Mouse (Mus musculus): ENCODE measurements around the gene Prr29. TPM values are rescaled to one million over a fixed set of nuclear protein-coding genes. Genes with fewer than 3 reads are reported as not detected.

Prr29 gene
- polyA plus RNA-seq, 1 experiment from 2014 or later, result 0.92 TPM

DNA sequence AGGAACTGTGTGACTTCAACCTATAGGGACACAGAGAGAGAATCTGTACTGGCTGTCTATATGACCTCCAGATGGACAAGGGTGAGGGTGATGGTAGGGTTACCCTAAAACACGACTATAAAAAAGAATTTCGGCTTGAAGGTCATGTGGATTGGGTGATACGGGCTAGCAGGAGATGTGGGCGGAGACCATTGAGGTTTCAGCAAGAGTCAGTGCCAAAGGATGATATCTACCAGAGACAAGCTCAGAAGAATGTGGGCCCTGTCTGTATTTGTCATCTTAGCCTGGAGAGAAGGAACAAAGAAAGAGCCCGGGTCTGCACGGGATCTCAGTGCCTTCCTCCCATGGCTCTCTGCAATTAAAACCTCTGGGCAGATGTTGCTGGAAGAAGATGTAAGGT is 15.5 kb upstream of the Prr29 start:
- H3K4me1 ChIP-seq (ENCODE audit: control insufficient read depth, insufficient read depth, low read length), result no peaks in the 10 kb centered on the region
- H3K36me3 ChIP-seq (ENCODE audit: control insufficient read depth, insufficient read depth, low read length), result no peaks in the 10 kb centered on the region
- WGBS, result 88% methylated on average over 6 of the region's 6 CpGs
- H3K27ac ChIP-seq (replicated peaks; ENCODE audit: low read depth, low read length), result no peak overlapping the region
- H3K9ac ChIP-seq (ENCODE audit: low read depth, low read length), result no peak overlapping the region
- no peaks in the 10 kb centered on the region for H3K9me3 ChIP-seq (ENCODE audit: control insufficient read depth, low read length)
- H3K27me3 ChIP-seq (replicated peaks; ENCODE audit: control insufficient read depth, insufficient read depth, low read length), result no peaks in the 10 kb centered on the region
- ATAC-seq (ENCODE audit: low read depth) (no peak), DNase-seq (ENCODE audit: low spot score) (no peak)
- no peak overlapping the region for H3K4me2 ChIP-seq (ENCODE audit: low read depth, low read length)
- no peak overlapping the region for H3K4me3 ChIP-seq (ENCODE audit: low read depth, low read length)

DNA sequence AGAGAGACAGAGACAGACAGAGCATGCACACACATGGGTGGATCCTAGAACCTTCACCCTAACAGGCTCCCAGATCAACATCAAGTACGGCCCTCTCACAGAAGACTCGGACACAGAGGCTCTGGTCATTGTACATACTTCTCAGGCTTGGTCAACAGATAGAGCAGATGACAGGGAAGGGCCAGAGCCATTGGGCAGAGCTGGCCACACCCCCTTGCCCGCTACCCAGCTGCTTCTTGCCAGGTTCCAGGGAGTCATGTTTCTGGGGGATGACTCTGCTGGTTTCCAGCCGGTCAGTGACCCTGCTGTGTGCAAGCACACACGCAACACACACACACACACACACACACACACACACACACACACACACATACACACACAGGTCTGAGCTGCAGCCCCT is 14.4 kb upstream of the Prr29 start:
- no peaks in the 10 kb centered on the region for H3K4me1 ChIP-seq (ENCODE audit: control insufficient read depth, insufficient read depth, low read length)
- no peak for ATAC-seq (ENCODE audit: low read depth)
- DNase-seq (ENCODE audit: low spot score), result no peak
- no peaks in the 10 kb centered on the region for H3K36me3 ChIP-seq (ENCODE audit: control insufficient read depth, insufficient read depth, low read length)
- no peak overlapping the region for H3K4me2 ChIP-seq (ENCODE audit: low read depth, low read length)
- no peak overlapping the region for H3K9ac ChIP-seq (ENCODE audit: low read depth, low read length)
- no peak overlapping the region for H3K4me3 ChIP-seq (ENCODE audit: low read depth, low read length)
- 40% methylated on average over 5 of the region's 5 CpGs for WGBS
- no peaks in the 10 kb centered on the region for H3K9me3 ChIP-seq (ENCODE audit: control insufficient read depth, low read length)
- no peak overlapping the region for H3K27ac ChIP-seq (replicated peaks; ENCODE audit: low read depth, low read length)
- no peaks in the 10 kb centered on the region for H3K27me3 ChIP-seq (replicated peaks; ENCODE audit: control insufficient read depth, insufficient read depth, low read length)

GRCm38 (mm10) chr11:106351253-106351652 is 14.0 kb upstream of the Prr29 start:
- WGBS, result 43% methylated on average over 3 of the region's 3 CpGs
- H3K27me3 ChIP-seq (replicated peaks; ENCODE audit: control insufficient read depth, insufficient read depth, low read length), result no peaks in the 10 kb centered on the region
- no peak overlapping the region for H3K27ac ChIP-seq (replicated peaks; ENCODE audit: low read depth, low read length)
- DNase-seq (ENCODE audit: low spot score) (no peak), ATAC-seq (ENCODE audit: low read depth) (no peak)
- H3K4me2 ChIP-seq (ENCODE audit: low read depth, low read length), result no peak overlapping the region
- H3K4me3 ChIP-seq (ENCODE audit: low read depth, low read length), result no peak overlapping the region
- H3K36me3 ChIP-seq (ENCODE audit: control insufficient read depth, insufficient read depth, low read length), result no peaks in the 10 kb centered on the region
- H3K9me3 ChIP-seq (ENCODE audit: control insufficient read depth, low read length), result no peaks in the 10 kb centered on the region
- H3K9ac ChIP-seq (ENCODE audit: low read depth, low read length), result no peak overlapping the region
- no peaks in the 10 kb centered on the region for H3K4me1 ChIP-seq (ENCODE audit: control insufficient read depth, insufficient read depth, low read length)

- no peak overlapping the region for H3K4me3 ChIP-seq (ENCODE audit: low read depth, low read length)
- H3K4me2 ChIP-seq (ENCODE audit: low read depth, low read length), result no peak overlapping the region
- no peaks in the 10 kb centered on the region for H3K9me3 ChIP-seq (ENCODE audit: control insufficient read depth, low read length)
- no peaks in the 10 kb centered on the region for H3K4me1 ChIP-seq (ENCODE audit: control insufficient read depth, insufficient read depth, low read length)
- no peak for DNase-seq (ENCODE audit: low spot score)
- no peaks in the 10 kb centered on the region for H3K36me3 ChIP-seq (ENCODE audit: control insufficient read depth, insufficient read depth, low read length)
- H3K9ac ChIP-seq (ENCODE audit: low read depth, low read length), result no peak overlapping the region
- ATAC-seq (ENCODE audit: low read depth), result no peak
- H3K27me3 ChIP-seq (replicated peaks; ENCODE audit: control insufficient read depth, insufficient read depth, low read length), result no peaks in the 10 kb centered on the region
- no peak overlapping the region for H3K27ac ChIP-seq (replicated peaks; ENCODE audit: low read depth, low read length)
- 66% methylated on average over 4 of the region's 4 CpGs for WGBS
These were observed 13.3 kb upstream of the Prr29 start for GRCm38 (mm10) chr11:106351941-106352340.

DNA sequence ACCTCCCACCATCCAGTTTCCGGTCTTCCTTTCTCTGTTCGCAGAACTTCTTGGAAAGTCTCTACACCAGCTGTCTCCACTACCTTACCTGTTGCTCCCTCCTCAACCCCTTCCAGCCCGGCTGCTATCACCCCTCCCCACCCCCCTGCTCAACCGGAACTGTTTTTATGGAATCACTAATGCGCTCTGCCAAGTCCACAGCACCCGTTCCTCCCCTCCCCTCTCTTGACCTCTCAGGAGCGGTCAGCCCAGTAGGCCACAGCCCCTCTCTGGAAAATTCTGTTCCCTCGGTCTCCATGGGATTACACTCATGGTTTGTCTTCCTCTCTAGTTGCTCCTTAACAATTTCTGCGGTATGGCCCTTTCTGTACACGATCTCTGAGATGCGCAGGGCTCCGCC is 12.1 kb upstream of the Prr29 start, which contains the start of gene Scn4a:
Gene Scn4a, minus strand, starts transcription at position 101 of the 400 bp plus-strand sequence.
- Histone ChIP-seq H3K9me3 (ENCODE audit: control insufficient read depth, low read length) (no peaks in the 10 kb centered on the region), H3K27ac (replicated peaks; ENCODE audit: low read depth, low read length) (no peak within 1 kb of the TSS), H3K9ac (ENCODE audit: low read depth, low read length) (no peak within 1 kb of the TSS), H3K4me1 (ENCODE audit: control insufficient read depth, insufficient read depth, low read length) (no peaks in the 10 kb centered on the region), H3K4me3 (ENCODE audit: low read depth, low read length) (no peak within 1 kb of the TSS), H3K27me3 (replicated peaks; ENCODE audit: control insufficient read depth, insufficient read depth, low read length) (no peaks in the 10 kb centered on the region), H3K4me2 (ENCODE audit: low read depth, low read length) (no peak within 1 kb of the TSS), H3K36me3 (ENCODE audit: control insufficient read depth, insufficient read depth, low read length) (no peaks in the 10 kb centered on the region)
- ATAC-seq (ENCODE audit: low read depth), result no peak
- WGBS, result 84% methylated on average over 12 of the region's 12 CpGs
- no peak for DNase-seq (ENCODE audit: low spot score)

DNA sequence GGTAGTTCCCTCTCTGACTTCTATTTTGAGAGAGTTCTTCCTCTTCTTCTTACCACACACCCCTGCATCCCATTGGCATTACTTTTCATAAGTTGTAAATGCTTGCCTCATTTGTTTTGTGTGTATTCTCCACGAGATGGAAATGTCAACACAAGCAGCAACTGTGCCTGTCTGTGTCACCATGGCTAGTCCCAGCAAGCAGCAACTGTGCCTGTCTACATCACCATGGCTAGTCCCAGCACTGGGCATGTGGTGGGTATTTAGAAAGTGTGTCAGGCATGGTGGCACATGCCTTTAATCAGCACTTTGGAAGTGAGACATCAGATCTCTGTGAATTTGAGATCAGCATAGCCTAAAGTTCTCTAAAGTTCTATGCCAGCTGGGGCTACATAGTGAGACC is 11.1 kb upstream of the Prr29 start:
- Histone ChIP-seq H3K27me3 (replicated peaks; ENCODE audit: control insufficient read depth, insufficient read depth, low read length) (no peaks in the 10 kb centered on the region), H3K4me2 (ENCODE audit: low read depth, low read length) (no peak overlapping the region), H3K27ac (replicated peaks; ENCODE audit: low read depth, low read length) (no peak overlapping the region), H3K9ac (ENCODE audit: low read depth, low read length) (no peak overlapping the region), H3K36me3 (ENCODE audit: control insufficient read depth, insufficient read depth, low read length) (no peaks in the 10 kb centered on the region), H3K4me3 (ENCODE audit: low read depth, low read length) (no peak overlapping the region), H3K4me1 (ENCODE audit: control insufficient read depth, insufficient read depth, low read length) (no peaks in the 10 kb centered on the region), H3K9me3 (ENCODE audit: control insufficient read depth, low read length) (no peaks in the 10 kb centered on the region)
- WGBS, result 46% methylated on average over 1 of the region's 1 CpGs
- no peak for ATAC-seq (ENCODE audit: low read depth)
- DNase-seq (ENCODE audit: low spot score), result no peak

GRCm38 (mm10) chr11:106355382-106356128 is 9.7 kb upstream of the Prr29 start:
- Histone ChIP-seq H3K9ac (ENCODE audit: low read depth, low read length) (no peak overlapping the region), H3K4me1 (ENCODE audit: control insufficient read depth, insufficient read depth, low read length) (no peaks in the 10 kb centered on the region), H3K27me3 (replicated peaks; ENCODE audit: control insufficient read depth, insufficient read depth, low read length) (no peaks in the 10 kb centered on the region), H3K4me3 (ENCODE audit: low read depth, low read length) (no peak overlapping the region), H3K4me2 (ENCODE audit: low read depth, low read length) (no peak overlapping the region), H3K36me3 (ENCODE audit: control insufficient read depth, insufficient read depth, low read length) (no peaks in the 10 kb centered on the region), H3K27ac (replicated peaks; ENCODE audit: low read depth, low read length) (no peak overlapping the region), H3K9me3 (ENCODE audit: control insufficient read depth, low read length) (no peaks in the 10 kb centered on the region)
- ATAC-seq (ENCODE audit: low read depth), result no peak
- WGBS, result 63% methylated on average over 18 of the region's 19 CpGs
- DNase-seq (ENCODE audit: low spot score), result no peak

DNA sequence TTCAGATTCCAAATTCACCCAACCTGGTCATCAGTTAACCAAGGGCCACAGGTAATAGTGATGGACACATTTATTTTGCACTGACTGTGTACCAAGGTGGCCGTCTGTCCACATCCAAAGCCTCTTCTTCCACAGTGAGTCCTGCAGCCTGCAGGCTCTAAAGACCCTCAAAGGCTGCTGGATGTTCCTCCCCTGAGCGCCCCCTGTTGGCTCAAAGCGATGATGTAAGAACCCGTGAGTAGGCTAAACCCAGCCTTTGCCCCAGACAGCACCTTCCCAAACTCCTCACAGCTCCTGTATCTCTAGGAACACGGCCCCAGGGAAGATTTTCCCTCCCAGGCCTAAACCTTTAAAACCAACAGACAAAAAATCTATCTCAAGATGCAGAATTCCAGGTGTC is 5.9 kb upstream of the Prr29 start:
- Histone ChIP-seq H3K9ac (ENCODE audit: low read depth, low read length) (no peak overlapping the region), H3K4me3 (ENCODE audit: low read depth, low read length) (no peak overlapping the region), H3K27ac (replicated peaks; ENCODE audit: low read depth, low read length) (no peak overlapping the region), H3K4me1 (ENCODE audit: control insufficient read depth, insufficient read depth, low read length) (no peaks in the 10 kb centered on the region), H3K9me3 (ENCODE audit: control insufficient read depth, low read length) (no peaks in the 10 kb centered on the region), H3K4me2 (ENCODE audit: low read depth, low read length) (no peak overlapping the region), H3K27me3 (replicated peaks; ENCODE audit: control insufficient read depth, insufficient read depth, low read length) (no peaks in the 10 kb centered on the region), H3K36me3 (ENCODE audit: control insufficient read depth, insufficient read depth, low read length) (no peaks in the 10 kb centered on the region)
- DNase-seq (ENCODE audit: low spot score) (no peak), ATAC-seq (ENCODE audit: low read depth) (no peak)
- 25% methylated on average over 5 of the region's 5 CpGs for WGBS

DNA sequence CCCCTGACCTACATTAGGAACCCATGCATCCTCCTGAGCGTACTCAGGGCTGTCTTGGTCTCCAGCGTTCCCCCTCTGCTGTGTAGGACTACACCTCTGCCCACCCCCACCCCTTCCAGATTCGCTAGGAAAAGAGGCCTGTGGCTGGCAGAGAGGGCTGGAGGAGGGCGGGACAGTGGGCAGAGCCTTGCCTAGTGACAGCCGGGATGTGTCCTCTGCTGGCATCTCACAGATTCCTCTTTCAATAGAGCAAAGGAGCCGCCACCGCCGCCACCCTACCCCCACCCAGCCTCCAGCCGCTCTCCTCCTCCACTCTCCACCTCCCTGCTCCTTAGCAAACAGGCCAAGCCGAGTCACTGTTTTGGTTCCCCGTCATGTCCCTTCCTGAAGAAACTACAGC is 560 bp upstream of the Prr29 start:
- 16% methylated on average over 9 of the region's 11 CpGs for WGBS
- ATAC-seq (ENCODE audit: low read depth), result peak; percentile 67

More for the DNA sequence above, 560 bp upstream of the Prr29 start:
- Histone ChIP-seq H3K9me3 (ENCODE audit: control insufficient read depth, low read length) (no peaks in the 10 kb centered on the region), H3K4me1 (ENCODE audit: control insufficient read depth, insufficient read depth, low read length) (peaks cover 9% of the 10 kb centered on the region), H3K27me3 (replicated peaks; ENCODE audit: control insufficient read depth, insufficient read depth, low read length) (no peaks in the 10 kb centered on the region), H3K36me3 (ENCODE audit: control insufficient read depth, insufficient read depth, low read length) (no peaks in the 10 kb centered on the region), H3K4me2 (ENCODE audit: low read depth, low read length) (peak overlapping the region; percentile 31), H3K4me3 (ENCODE audit: low read depth, low read length) (no peak overlapping the region), H3K27ac (replicated peaks; ENCODE audit: low read depth, low read length) (no peak overlapping the region), H3K9ac (ENCODE audit: low read depth, low read length) (peak overlapping the region; percentile 6; the same call in 1 of the 2 replicates)
- peak; percentile 43 for DNase-seq (ENCODE audit: low spot score)

Data from embryonic facial prominence, embryonic 14.5 days (tissue).